Mouse (Mus musculus): Measurements from ENCODE around the gene Eif2s2. TPM values are rescaled to one million over a fixed set of nuclear protein-coding genes. Genes with fewer than 3 reads are reported as not detected.
"Not testable (repeated sequence)": the region's sequence is repeated elsewhere in the genome, so short reads cannot be mapped to it uniquely, and the experiment has no call there.

Gene Eif2s2
- polyA plus RNA-seq, 1 experiment from 2014 or later: 74.1 TPM

DNA sequence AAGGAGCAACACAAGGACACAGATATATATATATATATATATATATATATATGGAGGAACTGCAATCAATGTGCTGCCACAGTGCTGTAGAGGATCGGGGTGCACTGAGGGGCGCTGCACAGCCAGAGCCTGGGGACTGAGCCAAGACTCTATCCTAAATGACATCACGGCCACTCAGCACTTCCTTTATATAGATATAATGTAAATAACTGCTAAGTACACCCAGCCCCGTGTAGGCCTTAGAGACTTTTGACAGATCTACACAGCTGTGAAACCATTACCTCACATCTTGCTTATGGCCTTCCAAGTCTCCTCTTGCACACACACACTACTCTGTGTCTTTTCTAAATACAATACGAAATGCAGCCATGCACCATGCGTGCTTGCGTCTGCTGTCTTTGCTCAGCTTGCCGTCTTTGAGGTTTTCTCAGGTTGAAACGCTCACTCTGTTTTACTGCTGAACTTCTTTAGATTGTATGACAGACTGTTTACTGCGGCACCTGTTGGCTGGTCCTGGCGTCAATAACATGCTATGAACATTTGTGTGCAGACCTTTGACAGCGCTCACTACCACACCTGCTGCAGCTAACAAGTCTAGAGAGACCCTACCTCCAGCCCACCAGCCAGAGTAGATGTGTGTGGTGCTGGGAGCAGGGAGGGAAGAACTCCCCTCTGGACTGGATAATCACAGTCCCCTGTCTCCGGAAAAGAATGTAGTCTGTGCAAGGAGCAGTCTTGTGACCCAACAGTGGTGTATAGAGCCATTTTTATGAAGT lies 25.3 kb upstream of the Eif2s2 start:
- Histone ChIP-seq H3K9me3 (no peaks in the 10 kb centered on the region), H3K27ac (no peak overlapping the region), H3K4me3 (no peak overlapping the region), H3K36me3 (no peaks in the 10 kb centered on the region), H3K4me1 (replicated peaks) (peaks cover 3% of the 10 kb centered on the region; the same call in 1 of the 2 replicates), H3K27me3 (ENCODE audit: insufficient read depth, poor library complexity, severe bottlenecking) (no peaks in the 10 kb centered on the region)
- no peak for DNase-seq (ENCODE audit: low spot score)
- 87% methylated on average over 13 of the region's 13 CpGs for WGBS

DNA sequence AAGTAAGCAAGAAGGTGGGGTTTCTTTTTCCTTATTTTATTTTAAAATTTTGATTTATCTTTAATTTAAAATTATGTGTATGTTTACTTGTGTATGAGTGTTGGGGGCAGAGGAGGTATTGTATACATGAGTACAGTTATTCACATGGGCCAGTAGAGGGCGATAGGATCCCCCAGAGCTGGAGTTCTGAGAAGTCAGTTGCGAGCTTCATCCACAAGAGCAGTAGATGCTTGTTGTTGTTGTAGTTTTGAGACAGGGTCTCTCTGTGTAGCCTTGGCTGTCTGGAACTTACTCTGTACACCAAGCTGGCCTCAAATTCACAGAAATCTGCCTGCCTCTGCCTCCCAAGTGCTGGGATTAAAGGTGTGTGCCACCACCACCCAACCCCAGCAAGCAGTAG lies 23.8 kb upstream of the Eif2s2 start:
- Histone ChIP-seq H3K4me1 (replicated peaks) (peaks cover 3% of the 10 kb centered on the region; the same call in 1 of the 2 replicates), H3K27me3 (ENCODE audit: insufficient read depth, poor library complexity, severe bottlenecking) (no peaks in the 10 kb centered on the region), H3K4me3 (no peak overlapping the region), H3K27ac (no peak overlapping the region), H3K36me3 (no peaks in the 10 kb centered on the region), H3K9me3 (no peaks in the 10 kb centered on the region)
- peak; percentile 18 for DNase-seq (ENCODE audit: low spot score)
- WGBS: 12% methylated on average over 2 of the region's 2 CpGs

DNA sequence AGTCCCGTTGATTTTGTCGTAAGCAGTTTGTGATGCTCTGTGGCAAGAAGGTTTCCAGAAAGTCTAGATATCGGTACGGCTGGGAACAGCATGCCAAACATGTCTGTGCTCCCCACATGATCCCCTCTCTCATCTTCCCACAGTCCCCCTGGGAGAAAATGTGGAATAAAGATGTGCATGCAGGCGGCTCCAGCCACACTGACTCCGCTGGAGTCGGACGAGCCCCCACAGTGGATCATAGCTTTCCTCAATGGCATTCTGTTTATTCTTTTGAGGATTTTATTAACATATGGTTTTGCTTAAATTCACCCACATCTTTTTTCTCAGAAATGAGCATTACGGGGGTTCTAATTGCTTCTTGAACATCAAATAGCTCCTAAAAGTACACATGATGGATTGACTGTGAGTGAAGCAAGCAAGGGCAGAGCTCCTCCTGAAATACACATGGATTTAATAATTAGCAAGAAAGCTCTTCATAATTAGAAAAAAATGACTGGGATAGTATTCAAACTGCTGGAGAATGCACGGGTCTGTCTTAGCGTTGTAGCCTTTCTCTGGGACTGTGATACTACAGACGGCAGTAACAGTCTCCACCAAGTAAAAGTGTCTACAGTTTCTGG lies 23.3 kb upstream of the Eif2s2 start:
- Histone ChIP-seq H3K9me3 (no peaks in the 10 kb centered on the region), H3K4me1 (replicated peaks) (peaks cover 2% of the 10 kb centered on the region; the same call in 1 of the 2 replicates), H3K27me3 (ENCODE audit: insufficient read depth, poor library complexity, severe bottlenecking) (no peaks in the 10 kb centered on the region), H3K36me3 (no peaks in the 10 kb centered on the region), H3K27ac (no peak overlapping the region), H3K4me3 (no peak overlapping the region)
- DNase-seq (ENCODE audit: low spot score): no peak
- WGBS: 73% methylated on average over 12 of the region's 12 CpGs

DNA sequence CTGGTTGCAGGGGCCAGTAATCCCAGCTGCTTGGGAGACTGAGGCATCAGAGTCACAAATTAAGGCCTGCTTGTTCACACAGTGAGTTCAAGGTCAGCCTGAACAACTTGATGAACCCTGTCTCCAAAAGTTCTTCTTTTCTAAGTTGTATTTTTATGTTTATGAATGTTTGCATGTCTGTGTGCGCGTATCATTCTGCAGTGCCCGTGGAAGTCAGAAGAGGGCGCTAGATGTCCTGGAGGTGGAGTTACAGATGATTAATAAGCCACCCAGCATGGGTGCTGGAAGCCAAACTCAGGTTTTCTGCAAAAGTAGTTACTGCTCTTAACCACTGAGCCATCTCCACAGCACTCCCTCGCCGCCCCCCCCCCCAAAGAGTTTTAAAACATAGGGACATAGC lies 17.1 kb upstream of the Eif2s2 start:
- Histone ChIP-seq H3K4me3 (no peak overlapping the region), H3K27ac (no peak overlapping the region), H3K36me3 (no peaks in the 10 kb centered on the region), H3K9me3 (no peaks in the 10 kb centered on the region), H3K4me1 (replicated peaks) (no peaks in the 10 kb centered on the region), H3K27me3 (ENCODE audit: insufficient read depth, poor library complexity, severe bottlenecking) (no peaks in the 10 kb centered on the region)
- no peak for DNase-seq (ENCODE audit: low spot score)
- 75% methylated on average over 6 of the region's 6 CpGs for WGBS

DNA sequence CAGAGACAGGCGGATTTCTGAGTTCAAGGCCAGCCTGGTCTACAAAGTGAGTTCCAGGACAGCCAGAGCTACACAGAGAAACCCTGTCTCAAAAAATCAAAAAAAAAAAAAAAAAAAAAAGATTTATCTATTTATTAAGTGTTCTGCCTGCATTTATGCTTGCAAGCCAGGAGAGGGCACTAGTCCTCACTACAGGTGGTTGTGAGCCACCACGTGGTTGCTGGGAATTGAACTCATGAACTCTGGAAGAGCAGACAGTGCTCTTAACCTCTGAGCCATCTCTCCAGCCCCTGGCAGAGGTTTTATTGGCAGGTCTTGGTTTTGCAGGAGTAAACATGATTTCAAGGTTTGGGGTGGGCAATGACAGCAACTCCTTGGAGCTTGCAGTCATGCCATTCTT lies 15.5 kb upstream of the Eif2s2 start:
- not testable (repeated sequence) for H3K4me3 ChIP-seq; DNase-seq (ENCODE audit: low spot score); H3K27ac ChIP-seq; H3K4me1 ChIP-seq (replicated peaks); H3K27me3 ChIP-seq (ENCODE audit: insufficient read depth, poor library complexity, severe bottlenecking); H3K36me3 ChIP-seq; H3K9me3 ChIP-seq
- WGBS: 47% methylated on average over 2 of the region's 2 CpGs

DNA sequence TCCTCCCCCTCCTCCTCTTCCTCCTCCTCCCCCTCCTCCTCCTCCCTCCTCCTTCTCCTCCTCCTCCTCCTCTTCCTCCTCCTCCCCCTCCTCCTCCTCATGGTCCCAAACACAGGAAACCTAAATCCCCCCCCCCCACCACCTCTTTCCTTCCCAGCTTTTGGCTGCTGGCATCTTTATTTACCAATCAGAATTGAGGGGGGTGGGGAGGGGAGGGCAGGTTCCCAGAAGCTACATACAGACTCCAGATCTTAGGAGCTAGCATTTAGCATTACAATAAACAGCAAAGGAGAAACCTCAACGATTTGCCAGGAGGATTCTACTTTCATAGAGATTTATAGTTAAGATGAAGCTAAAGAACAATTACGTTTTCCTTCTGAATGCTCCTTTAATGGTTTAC lies 13.1 kb upstream of the Eif2s2 start:
- DNase-seq (ENCODE audit: low spot score): no peak
- WGBS: 57% methylated on average over 2 of the region's 2 CpGs
- Histone ChIP-seq H3K4me1 (replicated peaks) (no peaks in the 10 kb centered on the region), H3K9me3 (no peaks in the 10 kb centered on the region), H3K27me3 (ENCODE audit: insufficient read depth, poor library complexity, severe bottlenecking) (no peaks in the 10 kb centered on the region), H3K36me3 (no peaks in the 10 kb centered on the region), H3K27ac (no peak overlapping the region), H3K4me3 (no peak overlapping the region)

DNA sequence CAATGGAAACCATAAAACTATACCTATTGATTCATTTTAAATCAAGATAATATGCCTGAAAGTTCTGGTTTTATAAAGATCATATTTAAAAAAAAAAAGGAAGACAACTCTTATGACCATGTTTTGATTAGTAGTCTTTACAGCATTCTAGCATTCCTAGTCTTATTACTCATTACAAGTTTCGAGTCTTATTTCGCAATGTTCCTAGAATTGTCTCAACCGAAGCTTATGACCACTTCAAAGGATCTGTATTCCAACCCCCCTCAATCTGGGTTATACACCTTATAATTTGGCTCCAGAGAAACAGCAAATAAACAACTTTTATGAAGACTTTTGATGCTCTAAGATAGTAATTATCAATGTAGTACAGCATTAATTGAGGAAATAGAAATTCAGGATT lies 9.4 kb upstream of the Eif2s2 start:
- DNase-seq (ENCODE audit: low spot score): no peak
- 91% methylated on average over 3 of the region's 3 CpGs for WGBS
- H3K27me3 ChIP-seq (ENCODE audit: insufficient read depth, poor library complexity, severe bottlenecking): no peaks in the 10 kb centered on the region
- H3K4me1 ChIP-seq (replicated peaks): no peaks in the 10 kb centered on the region
- H3K4me3 ChIP-seq: no peak overlapping the region
- H3K27ac ChIP-seq: no peak overlapping the region
- no peaks in the 10 kb centered on the region for H3K36me3 ChIP-seq
- no peaks in the 10 kb centered on the region for H3K9me3 ChIP-seq

DNA sequence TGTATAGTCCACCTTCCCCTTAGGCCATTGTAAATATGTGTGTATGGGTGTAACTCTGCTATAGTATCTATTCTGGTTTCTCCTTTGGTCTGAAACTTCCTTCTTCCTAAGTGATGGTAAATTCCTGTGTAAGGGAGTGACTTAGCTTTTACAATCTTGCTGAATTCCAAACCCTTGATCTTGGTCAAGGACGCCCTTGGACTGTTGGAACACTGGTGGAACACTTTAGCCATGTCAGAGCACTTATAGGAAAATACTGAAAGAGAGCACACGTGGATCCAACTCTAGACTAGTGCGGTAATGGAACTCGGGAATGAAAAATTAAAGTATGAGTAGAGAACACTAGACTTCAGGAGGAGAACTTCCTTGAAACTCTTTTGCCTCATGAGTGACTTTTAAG lies 6.7 kb upstream of the Eif2s2 start:
- not testable (repeated sequence) for H3K27ac ChIP-seq; H3K27me3 ChIP-seq (ENCODE audit: insufficient read depth, poor library complexity, severe bottlenecking); DNase-seq (ENCODE audit: low spot score); H3K4me3 ChIP-seq; H3K4me1 ChIP-seq (replicated peaks); H3K9me3 ChIP-seq; H3K36me3 ChIP-seq
- WGBS: 80% methylated on average over 4 of the region's 4 CpGs

DNA sequence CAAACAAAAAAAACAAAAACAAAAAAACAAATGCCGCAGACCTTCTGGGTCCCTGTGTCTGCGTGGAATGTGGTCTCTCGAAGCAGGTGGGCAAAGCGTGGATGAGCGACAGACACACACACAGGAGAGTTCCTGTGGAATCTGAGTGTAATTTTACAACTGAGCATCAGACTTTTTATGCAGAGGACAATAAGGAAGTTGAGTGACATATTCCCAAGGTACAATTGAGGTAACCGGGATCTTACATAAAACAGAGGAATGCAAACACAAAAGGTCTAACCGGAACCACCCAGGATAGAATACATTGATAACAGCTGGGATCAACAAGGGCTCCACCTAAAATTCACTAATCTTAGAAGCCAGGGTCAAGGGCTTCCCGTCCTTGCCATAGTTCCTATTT lies 6.3 kb upstream of the Eif2s2 start:
- WGBS: 88% methylated on average over 8 of the region's 8 CpGs
- not testable (repeated sequence) for DNase-seq (ENCODE audit: low spot score)

DNA sequence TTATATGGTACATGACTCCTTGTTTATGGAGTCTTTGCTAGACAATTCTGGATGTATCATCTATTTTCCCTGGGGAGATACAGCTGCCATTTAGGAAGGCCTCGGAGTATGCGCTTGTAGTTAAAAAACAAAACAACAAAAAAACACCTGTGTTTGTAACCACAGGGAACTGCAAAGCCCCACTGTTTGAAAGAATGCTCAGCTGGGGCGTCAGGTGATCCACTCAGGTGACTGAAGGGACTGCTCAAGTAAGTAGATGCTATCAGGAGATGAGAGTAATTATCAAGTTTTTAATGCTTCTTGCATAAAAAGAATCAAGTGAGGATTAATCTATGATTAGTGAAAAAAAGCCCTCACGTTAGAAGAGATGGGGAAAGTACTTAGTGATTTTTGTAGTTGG lies 813 bp upstream of the Eif2s2 start:
- Histone ChIP-seq H3K27ac (no peak overlapping the region), H3K36me3 (peaks cover 5% of the 10 kb centered on the region; the same call in 1 of the 2 replicates), H3K4me1 (replicated peaks) (peaks cover 17% of the 10 kb centered on the region), H3K9me3 (no peaks in the 10 kb centered on the region), H3K4me3 (peak overlapping the region; percentile 83), H3K27me3 (ENCODE audit: insufficient read depth, poor library complexity, severe bottlenecking) (peaks cover 6% of the 10 kb centered on the region)
- DNase-seq (ENCODE audit: low spot score): no peak
- 63% methylated on average over 4 of the region's 4 CpGs for WGBS

More for the DNA sequence above, 6.3 kb upstream of the Eif2s2 start:
- not testable (repeated sequence) for H3K27ac ChIP-seq; H3K4me1 ChIP-seq (replicated peaks); H3K4me3 ChIP-seq; H3K36me3 ChIP-seq; H3K9me3 ChIP-seq; H3K27me3 ChIP-seq (ENCODE audit: insufficient read depth, poor library complexity, severe bottlenecking)

DNA sequence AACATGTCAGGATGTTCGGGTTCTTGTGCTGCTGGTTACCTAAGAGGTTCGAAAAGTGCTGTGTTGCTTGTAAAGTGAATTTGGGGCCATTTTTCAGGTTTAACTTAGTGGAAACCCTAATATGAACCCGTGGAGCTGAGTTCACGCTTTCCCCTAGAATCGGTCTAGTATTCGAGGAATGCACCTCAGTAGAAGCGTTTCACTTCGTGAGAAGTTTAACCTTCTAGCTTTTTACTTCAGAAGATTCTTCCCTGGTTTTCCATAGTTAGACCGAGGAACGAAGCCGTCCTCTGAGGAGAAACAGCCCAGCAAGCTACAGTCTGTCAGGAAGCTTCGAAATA lies 280 bp upstream of the Eif2s2 start:
- Histone ChIP-seq H3K36me3 (peaks cover 9% of the 10 kb centered on the region), H3K9me3 (no peaks in the 10 kb centered on the region), H3K4me1 (replicated peaks) (peaks cover 17% of the 10 kb centered on the region), H3K27me3 (ENCODE audit: insufficient read depth, poor library complexity, severe bottlenecking) (peaks cover 6% of the 10 kb centered on the region), H3K4me3 (peak overlapping the region; percentile 83), H3K27ac (peak overlapping the region; percentile 94)
- no peak for DNase-seq (ENCODE audit: low spot score)
- WGBS: 10% methylated on average over 12 of the region's 12 CpGs

DNA sequence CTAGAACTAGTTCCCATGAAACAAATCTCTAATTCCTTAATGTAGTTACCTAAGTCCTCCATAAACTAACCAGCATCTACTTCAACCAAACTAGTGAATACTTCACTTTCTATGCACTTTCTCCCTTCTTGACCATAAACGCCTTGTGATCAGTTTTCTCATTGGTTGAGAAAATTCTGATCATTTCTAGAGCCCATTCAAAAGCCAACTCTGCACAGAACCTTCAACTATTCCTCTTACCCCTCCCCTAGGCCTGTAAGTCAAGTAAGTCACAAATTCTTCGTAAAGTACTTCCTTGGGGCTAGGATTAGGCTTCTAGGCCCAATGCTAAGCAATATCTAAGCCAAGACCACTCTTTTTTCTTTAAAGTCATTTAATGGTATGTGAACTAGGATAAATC lies 1.1 kb downstream of the Eif2s2 start:
- DNase-seq (ENCODE audit: low spot score): no peak
- peaks cover 6% of the 10 kb centered on the region for H3K27me3 ChIP-seq (ENCODE audit: insufficient read depth, poor library complexity, severe bottlenecking)
- H3K4me1 ChIP-seq (replicated peaks): peaks cover 17% of the 10 kb centered on the region
- 21% methylated on average over 2 of the region's 2 CpGs for WGBS
- peaks cover 23% of the 10 kb centered on the region for H3K36me3 ChIP-seq
- peak overlapping the region; percentile 83 for H3K4me3 ChIP-seq
- H3K27ac ChIP-seq: peak overlapping the region; percentile 94
- no peaks in the 10 kb centered on the region for H3K9me3 ChIP-seq

DNA sequence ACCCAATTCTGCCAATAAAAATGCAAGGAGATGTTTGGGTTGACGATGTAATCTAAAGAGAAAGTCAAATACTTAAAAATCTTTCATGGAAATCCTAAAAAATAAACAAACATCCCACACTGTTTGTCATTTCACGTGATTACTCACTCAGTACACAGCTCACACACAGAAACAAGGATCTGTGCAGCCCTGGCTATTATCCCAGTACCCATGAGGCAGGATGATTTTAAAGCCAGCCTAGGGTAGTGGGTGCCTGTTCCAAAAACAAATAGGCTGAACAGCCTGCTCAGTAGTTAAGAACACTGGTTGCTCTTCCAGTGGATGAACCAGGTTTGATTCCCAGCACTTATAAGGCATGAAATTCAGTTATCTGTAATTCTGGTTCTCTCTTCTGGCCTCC lies 16.1 kb downstream of the Eif2s2 start:
- peaks cover 97% of the 10 kb centered on the region for H3K36me3 ChIP-seq
- H3K4me3 ChIP-seq: no peak overlapping the region
- H3K4me1 ChIP-seq (replicated peaks): no peaks in the 10 kb centered on the region
- DNase-seq (ENCODE audit: low spot score): no peak
- H3K27ac ChIP-seq: no peak overlapping the region
- H3K9me3 ChIP-seq: no peaks in the 10 kb centered on the region
- no peaks in the 10 kb centered on the region for H3K27me3 ChIP-seq (ENCODE audit: insufficient read depth, poor library complexity, severe bottlenecking)
- 92% methylated on average over 2 of the region's 2 CpGs for WGBS

Measured in hindbrain, embryonic 10.5 days (tissue).